Mouse (Mus musculus) brain, embryonic 14.5 days (tissue): Measurements from ENCODE around the gene Pdlim1.

Source experiments
- CTCF ChIP-seq: fragments of 200-500 bp; IDR thresholded peaks from 2 replicates; pipeline ENCODE4 v1.5.1; 2012; ENCODE audit warnings: inconsistent platforms, mild to moderate bottlenecking, moderate library complexity, borderline replicate concordance; ENCODE audit not compliant: insufficient read depth, insufficient read length; ENCODE audit errors: extremely low read depth
- POLR2A ChIP-seq: fragments of 200-500 bp; IDR thresholded peaks from 2 replicates; pipeline ENCODE4 v1.6.1; 2012; ENCODE audit warnings: mild to moderate bottlenecking, inconsistent platforms, borderline replicate concordance; ENCODE audit not compliant: poor library complexity, insufficient read depth, insufficient read length, severe bottlenecking; ENCODE audit errors: extremely low read depth

DNA sequence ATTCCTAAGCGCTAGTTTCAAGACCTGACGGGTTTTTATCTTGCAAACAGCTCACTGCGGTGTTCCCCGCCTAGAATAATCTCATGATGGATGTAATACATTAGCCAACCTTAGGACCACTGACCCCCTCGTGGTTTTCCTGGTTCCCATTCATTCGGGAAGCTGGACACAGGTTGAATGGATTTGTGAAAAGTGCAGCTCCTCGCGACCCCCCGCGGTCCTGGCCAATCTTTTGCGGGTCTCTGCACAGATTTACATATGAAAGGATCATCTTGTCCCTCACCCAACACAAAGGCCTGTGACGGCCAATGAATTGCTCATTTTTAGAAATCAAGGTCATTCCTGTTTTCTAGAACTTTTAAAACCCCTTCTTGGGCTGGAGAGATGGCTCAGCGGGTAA, 1.0 kb upstream of the Pdlim1 start:
- TF ChIP-seq CTCF (no peak), POLR2A (no peak)
